16 mouse cellular contexts compared by ENCODE assay signal in the genomic region with DNA sequence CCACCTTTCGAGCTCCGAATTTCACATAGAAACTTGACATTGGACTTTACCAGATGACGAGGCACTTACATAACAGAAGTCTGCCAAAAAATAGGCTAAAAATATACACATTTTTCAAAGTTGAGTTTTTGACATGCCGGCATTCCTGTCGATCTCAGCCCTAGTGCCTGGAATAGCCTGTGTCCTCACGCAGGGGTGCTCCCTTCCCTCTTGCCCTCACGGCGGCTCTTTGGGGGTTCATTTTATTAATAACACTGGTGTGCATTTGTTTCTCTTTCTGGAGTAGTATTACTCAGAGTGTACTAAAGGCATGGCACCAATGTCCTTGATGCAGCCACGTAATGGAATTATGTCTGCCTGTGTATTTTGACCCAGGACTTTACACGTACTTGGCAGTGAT.
"Had no signal": no experiment of that assay in that cellular context is flagged by ENCODE, and none has a peak within 500 bp of the region (broad histone marks: within the 10 kb centered on the region; RNA-seq: fewer than 3 reads in every experiment).

No protein-coding gene starts in this region.

- H3K4me2 ChIP-seq: limb, embryonic 15.5 days; liver, embryonic 12.5 days; lung, embryonic 14.5 days; midbrain, embryonic 15.5 days; neural tube, embryonic 13.5 days had no signal

- H3K27me3 ChIP-seq: limb, embryonic 15.5 days; liver, embryonic 12.5 days; midbrain, embryonic 15.5 days; neural tube, embryonic 13.5 days had no signal

- H3K4me3 ChIP-seq: limb, embryonic 15.5 days; liver, embryonic 12.5 days; midbrain, embryonic 10.5 days; midbrain, embryonic 15.5 days; neural tube, embryonic 13.5 days had no signal

- ATAC-seq: liver, embryonic 12.5 days; midbrain, embryonic 15.5 days had no signal

- H3K27ac ChIP-seq: kidney, postnatal 0 days; limb, embryonic 15.5 days; liver, embryonic 12.5 days; midbrain, embryonic 10.5 days; midbrain, embryonic 15.5 days; neural tube, embryonic 13.5 days had no signal

- H3K36me3 ChIP-seq: limb, embryonic 15.5 days; liver, embryonic 12.5 days; midbrain, embryonic 10.5 days; midbrain, embryonic 15.5 days; neural tube, embryonic 13.5 days had no signal

- DNase-seq: kidney, postnatal 36 days; layer of hippocampus, adult 9-11 months; layer of hippocampus, postnatal 36 days; lung, embryonic 14.5 days; lung, postnatal 10 days; lung, postnatal 4 days; retina, postnatal 1 day; right cerebral cortex, postnatal 4 days; spleen, adult 18-20 months; thymus, postnatal 36 days had no signal

- H3K9me3 ChIP-seq: limb, embryonic 15.5 days; liver, embryonic 12.5 days; midbrain, embryonic 15.5 days; neural tube, embryonic 13.5 days had no signal

- H3K9ac ChIP-seq: limb, embryonic 15.5 days; liver, embryonic 12.5 days; lung, embryonic 14.5 days; midbrain, embryonic 15.5 days; neural tube, embryonic 13.5 days had no signal

- H3K4me1 ChIP-seq: limb, embryonic 15.5 days; liver, embryonic 12.5 days had no signal
